ENCODE assay signal across 13 mouse cellular contexts in genomic region chr8:20379650-20380436, GRCm38 (mm10). TPM values are rescaled to one million over a fixed set of nuclear protein-coding genes. Genes with fewer than 3 reads are reported as not detected.
A peak's percentile ranks its signal among the peaks of the same experiment; 100 is the strongest.
DNase-seq lines count a peak whose midpoint lies in the region; ATAC-seq and TF ChIP-seq lines count a peak whose summit lies in the region.
"Not testable (repeated sequence)": the region's sequence is repeated elsewhere in the genome, so short reads cannot be mapped to it uniquely, and the experiment has no call there.
"Had no signal": no experiment of that assay in that cellular context is flagged by ENCODE, and none has a peak within 500 bp of the region (broad histone marks: within the 10 kb centered on the region; RNA-seq: fewer than 3 reads in every experiment).

No protein-coding gene starts in this region.

- H3K36me3 ChIP-seq in kidney, adult 2 months (ENCODE audit: control insufficient read depth, insufficient read depth, low read length) = not testable (repeated sequence)

- not testable (repeated sequence) for TF ChIP-seq POLR2A in kidney, adult 2 months (IDR thresholded peaks at IDR 0.05; ENCODE audit: low read depth, low read length)

- not testable (repeated sequence) for TF ChIP-seq CTCF in kidney, adult 2 months (conservative IDR thresholded peaks at IDR 0.05; ENCODE audit: insufficient read depth, insufficient read length, low read depth, low read length); left cerebral cortex, adult 2 months (IDR thresholded peaks at IDR 0.05)

- H3K27me3 ChIP-seq in kidney, adult 2 months (replicated peaks; ENCODE audit: control insufficient read depth, insufficient read depth, low read length) = not testable (repeated sequence)

- ATAC-seq in hematopoietic stem cell, adult 5-6 weeks (replicated peaks in 1 of 2; ENCODE audit: insufficient read depth in 1 of 2, low FRiP score in 2 of 2, low TSS enrichment in 1 of 2, low read depth in 1 of 2, poor library complexity in 2 of 2, severe bottlenecking in 2 of 2) = peak; percentile 31 to 58; a peak in 1 of 4 replicates
- ATAC-seq in megakaryocyte-erythroid progenitor cell, adult 5-6 weeks (replicated peaks; ENCODE audit: low FRiP score, low TSS enrichment, poor library complexity, severe bottlenecking) = 0 out of 2 replicates have a peak, but pooled peaks have one; percentile 61

- H3K27ac ChIP-seq in kidney, adult 2 months (ENCODE audit: insufficient read depth, low read depth, low read length); left cerebral cortex, adult 2 months: not testable (repeated sequence)

- H3K4me1 ChIP-seq in kidney, adult 2 months (ENCODE audit: control insufficient read depth, insufficient read depth, low read length) = not testable (repeated sequence)

- peak; percentile 1 for DNase-seq in adrenal gland, postnatal 10 days
- DNase-seq in gastrocnemius, adult 8-10 months (ENCODE audit: low spot score in 2 of 2) = peak; percentile 5 to 27
- peak; percentile 49 for DNase-seq in kidney, adult 2 months
- peak; percentile 11 to 22 for DNase-seq in left cerebral cortex, adult 2 months (ENCODE audit: extremely low spot score in 1 of 2, low spot score in 2 of 2)
- peak; percentile 12 to 16 for DNase-seq in spleen, postnatal 10 days (ENCODE audit: low spot score in 2 of 2)
- DNase-seq in urinary bladder, postnatal 4 days (ENCODE audit: low spot score in 2 of 2) = peak; percentile 28 to 60

- not testable (repeated sequence) for H3K4me3 ChIP-seq in kidney, adult 2 months (ENCODE audit: insufficient read depth, low read depth, low read length); left cerebral cortex, adult 2 months

- intact Hi-C loops in left cerebral cortex, adult 2 months (cut with DNase I) = not testable (repeated sequence)

- WGBS in kidney, adult 2 months = no CpG with 5 or more reads among the region's 4 CpGs

RNA-seq across cellular contexts. Expression of gene Gm15319, which starts 16.8 kb away (rescaled TPM):
- total RNA-seq in adrenal gland, postnatal 10 days (2021) = under 1 TPM in 1 of 2 experiments, not detected in 1; 0.36 TPM
- under 1 TPM in 1 of 4 experiments, not detected in 3; 0.43 TPM for total RNA-seq in gastrocnemius, adult 8-10 months (2022)
- not detected in 2 replicates for total RNA-seq in hematopoietic stem cell, adult 5-6 weeks (2017)
- not detected in 2 replicates for polyA plus RNA-seq in kidney, adult 2 months (2012; rRNA removed)
- total RNA-seq in left cerebral cortex, adult 2 months (2021) = 1 to 10 TPM; 2.5 to 2.9 TPM
- total RNA-seq in megakaryocyte-erythroid progenitor cell, adult 5-6 weeks (2014; fragmentation: Nextera tagmentation) = not detected in 2 replicates
- not detected in 2 replicates for total RNA-seq in megakaryocyte-erythroid progenitor cell, adult 5-6 weeks (2017)
- total RNA-seq: ES-E14 had no signal
- polyA plus RNA-seq: erythroblast, embryonic 14.5 days; hindbrain, embryonic 12.5 days; liver, embryonic 13.5 days; macrophage had no signal
